Mouse (Mus musculus): ENCODE measurements around the gene Olfr1284. TPM values are rescaled to one million over a fixed set of nuclear protein-coding genes. Genes with fewer than 3 reads are reported as not detected.
"Not testable (repeated sequence)": the region's sequence is repeated elsewhere in the genome, so short reads cannot be mapped to it uniquely, and the experiment has no call there.

Gene Olfr1284
- not detected in 2 replicates for polyA plus RNA-seq (2014; fragmentation: Nextera tagmentation; extraction: Ambion mirVana)

DNA sequence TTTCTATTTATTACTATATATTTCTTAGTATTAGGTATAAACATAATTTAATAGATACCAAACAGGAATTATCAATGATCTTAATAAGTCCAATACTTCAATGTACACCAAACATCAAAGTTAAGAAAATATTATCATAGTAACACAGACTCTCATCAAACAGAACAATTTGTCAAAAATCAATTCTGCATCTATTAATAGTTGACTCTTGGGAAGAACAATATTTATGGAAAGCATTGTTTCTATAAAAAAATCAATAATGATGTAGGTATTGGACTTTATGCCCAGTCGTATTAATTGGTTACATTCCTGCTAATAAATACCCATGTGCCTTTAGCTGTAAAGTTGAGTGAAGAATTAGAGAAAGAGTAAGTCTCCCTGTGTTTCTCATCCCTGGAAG, at the start of gene Olfr1284:
Gene Olfr1284 (plus strand): TSS at position 301 of the 400 bp plus-strand sequence.
- 84% methylated on average over 1 of the region's 1 CpGs for WGBS
- Histone ChIP-seq H3K4me1 (ENCODE audit: control insufficient read depth, insufficient read depth, low read length) (no peaks in the 10 kb centered on the region), H3K4me3 (ENCODE audit: low read depth, low read length) (no peak within 1 kb of the TSS), H3K27me3 (ENCODE audit: control insufficient read depth, insufficient read depth, low read length) (no peaks in the 10 kb centered on the region), H3K4me2 (no peak within 1 kb of the TSS), H3K9ac (ENCODE audit: low read length) (no peak within 1 kb of the TSS), H3K36me3 (ENCODE audit: control insufficient read depth, insufficient read depth, low read length) (no peaks in the 10 kb centered on the region), H3K9me3 (ENCODE audit: control insufficient read depth, low read length) (no peaks in the 10 kb centered on the region), H3K27ac (ENCODE audit: low read depth, low read length) (no peak within 1 kb of the TSS)
- no peak for DNase-seq (ENCODE audit: low spot score, missing footprints)
- no peak for ATAC-seq (ENCODE audit: low FRiP score)

DNA sequence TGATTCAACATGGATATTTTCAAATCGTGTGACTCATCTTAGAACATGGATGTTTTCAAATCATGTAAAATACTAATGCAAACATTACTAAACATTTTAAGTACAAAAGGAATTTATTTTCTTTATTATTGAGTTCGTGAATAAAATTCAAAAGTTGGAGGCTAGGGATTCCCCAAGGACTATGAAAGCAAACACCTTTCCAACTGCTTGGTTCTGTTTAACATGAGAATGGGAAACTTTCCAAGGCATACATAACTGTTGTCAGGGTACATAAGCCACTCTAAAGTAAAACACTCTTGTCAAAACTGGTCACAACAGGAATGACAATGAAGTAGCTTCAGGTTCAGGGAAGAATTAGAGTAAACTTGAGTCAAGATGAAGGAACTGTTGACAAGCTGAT, 49.1 kb upstream of the Olfr1284 start, which contains the start of gene Olfr1281:
Gene Olfr1281 (plus strand): TSS at position 301 of the 400 bp plus-strand sequence.
- ATAC-seq (ENCODE audit: low FRiP score) (no peak), DNase-seq (ENCODE audit: low spot score, missing footprints) (no peak)
- Histone ChIP-seq H3K27me3 (ENCODE audit: control insufficient read depth, insufficient read depth, low read length) (no peaks in the 10 kb centered on the region), H3K4me2 (no peak within 1 kb of the TSS), H3K4me1 (ENCODE audit: control insufficient read depth, insufficient read depth, low read length) (no peaks in the 10 kb centered on the region), H3K4me3 (ENCODE audit: low read depth, low read length) (no peak within 1 kb of the TSS), H3K9ac (ENCODE audit: low read length) (no peak within 1 kb of the TSS), H3K36me3 (ENCODE audit: control insufficient read depth, insufficient read depth, low read length) (no peaks in the 10 kb centered on the region), H3K27ac (ENCODE audit: low read depth, low read length) (no peak within 1 kb of the TSS), H3K9me3 (ENCODE audit: control insufficient read depth, low read length) (no peaks in the 10 kb centered on the region)
- 80% methylated on average over 2 of the region's 2 CpGs for WGBS

- not testable (repeated sequence) for ATAC-seq (ENCODE audit: low FRiP score); H3K4me2 ChIP-seq; H3K27ac ChIP-seq (ENCODE audit: low read depth, low read length); H3K4me1 ChIP-seq (ENCODE audit: control insufficient read depth, insufficient read depth, low read length); DNase-seq (ENCODE audit: low spot score, missing footprints); H3K27me3 ChIP-seq (ENCODE audit: control insufficient read depth, insufficient read depth, low read length); H3K9ac ChIP-seq (ENCODE audit: low read length); H3K36me3 ChIP-seq (ENCODE audit: control insufficient read depth, insufficient read depth, low read length); H3K9me3 ChIP-seq (ENCODE audit: control insufficient read depth, low read length); H3K4me3 ChIP-seq (ENCODE audit: low read depth, low read length)
- WGBS = 89% methylated on average over 5 of the region's 5 CpGs
Measured at GRCm38 (mm10) chr2:111333721-111334120, 41.6 kb upstream of the Olfr1284 start.

DNA sequence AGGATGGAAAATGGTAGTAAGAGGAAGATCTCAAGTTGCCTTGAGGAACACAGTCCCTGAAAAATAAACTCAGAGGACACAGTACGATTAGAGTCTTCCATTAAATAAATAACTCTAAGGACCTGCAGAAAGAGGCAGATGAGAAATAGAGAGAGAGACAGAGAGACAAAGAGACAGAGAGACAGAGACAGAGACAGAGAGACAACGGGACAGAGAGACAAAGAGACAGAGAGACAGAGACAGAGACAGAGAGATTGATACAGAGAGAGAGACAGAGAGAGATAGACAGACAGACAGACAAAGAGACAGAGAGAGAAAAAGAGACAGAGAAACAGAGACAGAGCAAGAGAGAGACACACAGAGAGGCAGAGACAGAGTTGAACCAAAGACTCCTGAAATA, 39.3 kb upstream of the Olfr1284 start, which contains the start of gene Olfr1282:
Gene Olfr1282 (minus strand): TSS at position 101 of the 400 bp plus-strand sequence.
- ATAC-seq (ENCODE audit: low FRiP score) = no peak
- Histone ChIP-seq H3K9ac (ENCODE audit: low read length) (no peak within 1 kb of the TSS), H3K27ac (ENCODE audit: low read depth, low read length) (no peak within 1 kb of the TSS), H3K4me3 (ENCODE audit: low read depth, low read length) (no peak within 1 kb of the TSS), H3K4me2 (no peak within 1 kb of the TSS), H3K4me1 (ENCODE audit: control insufficient read depth, insufficient read depth, low read length) (no peaks in the 10 kb centered on the region), H3K27me3 (ENCODE audit: control insufficient read depth, insufficient read depth, low read length) (no peaks in the 10 kb centered on the region), H3K36me3 (ENCODE audit: control insufficient read depth, insufficient read depth, low read length) (no peaks in the 10 kb centered on the region), H3K9me3 (ENCODE audit: control insufficient read depth, low read length) (no peaks in the 10 kb centered on the region)
- WGBS = 75% methylated on average over 2 of the region's 2 CpGs
- DNase-seq (ENCODE audit: low spot score, missing footprints) = no peak

DNA sequence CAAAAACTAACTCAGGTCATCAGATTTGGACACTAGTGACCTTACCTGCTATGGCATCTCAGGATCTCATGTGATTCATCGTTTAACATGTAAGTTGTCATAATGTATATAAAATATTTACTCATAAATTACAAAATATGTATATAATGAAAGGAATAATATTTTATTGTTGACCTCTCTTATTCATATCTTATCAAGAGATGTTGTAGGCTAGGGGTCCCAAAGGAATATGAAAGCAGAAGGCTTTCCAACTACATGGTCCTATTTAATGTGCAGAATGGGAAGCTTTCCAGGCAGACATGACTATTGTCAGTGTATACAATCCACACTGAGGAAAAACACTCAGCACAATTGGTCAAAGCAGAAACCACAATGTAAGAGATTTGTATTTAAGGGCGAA, 8.8 kb upstream of the Olfr1284 start, which contains the start of gene Olfr1283:
Gene Olfr1283 (plus strand): TSS at position 301 of the 400 bp plus-strand sequence.
- Histone ChIP-seq H3K36me3 (ENCODE audit: control insufficient read depth, insufficient read depth, low read length) (no peaks in the 10 kb centered on the region), H3K27me3 (ENCODE audit: control insufficient read depth, insufficient read depth, low read length) (no peaks in the 10 kb centered on the region), H3K4me2 (no peak within 1 kb of the TSS), H3K4me3 (ENCODE audit: low read depth, low read length) (no peak within 1 kb of the TSS), H3K9me3 (ENCODE audit: control insufficient read depth, low read length) (no peaks in the 10 kb centered on the region), H3K27ac (ENCODE audit: low read depth, low read length) (no peak within 1 kb of the TSS), H3K4me1 (ENCODE audit: control insufficient read depth, insufficient read depth, low read length) (no peaks in the 10 kb centered on the region), H3K9ac (ENCODE audit: low read length) (no peak within 1 kb of the TSS)
- 86% methylated on average over 2 of the region's 2 CpGs for WGBS
- ATAC-seq (ENCODE audit: low FRiP score) = no peak
- no peak for DNase-seq (ENCODE audit: low spot score, missing footprints)

GRCm38 (mm10) chr2:111422931-111423330, 47.6 kb downstream of the Olfr1284 start, which contains the start of gene Olfr1286:
Gene Olfr1286, minus strand, starts transcription at chr2:111423115.
- H3K9ac ChIP-seq (ENCODE audit: low read length) = no peak within 1 kb of the TSS
- no peak within 1 kb of the TSS for H3K4me2 ChIP-seq
- no peaks in the 10 kb centered on the region for H3K27me3 ChIP-seq (ENCODE audit: control insufficient read depth, insufficient read depth, low read length)
- DNase-seq (ENCODE audit: low spot score, missing footprints) (no peak), ATAC-seq (ENCODE audit: low FRiP score) (no peak)
- no peak within 1 kb of the TSS for H3K4me3 ChIP-seq (ENCODE audit: low read depth, low read length)
- H3K36me3 ChIP-seq (ENCODE audit: control insufficient read depth, insufficient read depth, low read length) = no peaks in the 10 kb centered on the region
- H3K4me1 ChIP-seq (ENCODE audit: control insufficient read depth, insufficient read depth, low read length) = no peaks in the 10 kb centered on the region
- no peaks in the 10 kb centered on the region for H3K9me3 ChIP-seq (ENCODE audit: control insufficient read depth, low read length)
- WGBS = 65% methylated on average over 1 of the region's 1 CpGs
- no peak within 1 kb of the TSS for H3K27ac ChIP-seq (ENCODE audit: low read depth, low read length)

Other genes with a start within 250 kb of the Olfr1284 start
- not detected in 2 replicates for gene Gm15130, start 222.6 kb upstream of the Olfr1284 start, polyA plus RNA-seq (2014; fragmentation: Nextera tagmentation; extraction: Ambion mirVana)
- not detected in 2 replicates for gene 4930430A15Rik, start 145.9 kb upstream of the Olfr1284 start, polyA plus RNA-seq (2014; fragmentation: Nextera tagmentation; extraction: Ambion mirVana)
- not detected in 2 replicates for gene Olfr1275, start 140.2 kb upstream of the Olfr1284 start, polyA plus RNA-seq (2014; fragmentation: Nextera tagmentation; extraction: Ambion mirVana)
- not detected in 2 replicates for gene Olfr1276, start 121.0 kb upstream of the Olfr1284 start, polyA plus RNA-seq (2014; fragmentation: Nextera tagmentation; extraction: Ambion mirVana)
- not detected in 2 replicates for gene Olfr1277, start 101.4 kb upstream of the Olfr1284 start, polyA plus RNA-seq (2014; fragmentation: Nextera tagmentation; extraction: Ambion mirVana)
- gene Olfr1278, start 85.4 kb upstream of the Olfr1284 start, polyA plus RNA-seq (2014; fragmentation: Nextera tagmentation; extraction: Ambion mirVana) = not detected in 2 replicates
- 0.04 TPM in 1 of 2 replicates, not detected in the other for gene Olfr1279, start 74.9 kb upstream of the Olfr1284 start, polyA plus RNA-seq (2014; fragmentation: Nextera tagmentation; extraction: Ambion mirVana)
- not detected in 2 replicates for gene Olfr1280, start 61.5 kb upstream of the Olfr1284 start, polyA plus RNA-seq (2014; fragmentation: Nextera tagmentation; extraction: Ambion mirVana)
- gene Olfr1281, start 49.0 kb upstream of the Olfr1284 start, polyA plus RNA-seq (2014; fragmentation: Nextera tagmentation; extraction: Ambion mirVana) = not detected in 2 replicates
- gene Olfr1282, start 39.4 kb upstream of the Olfr1284 start, polyA plus RNA-seq (2014; fragmentation: Nextera tagmentation; extraction: Ambion mirVana) = not detected in 2 replicates
- gene Olfr1283, start 8.7 kb upstream of the Olfr1284 start, polyA plus RNA-seq (2014; fragmentation: Nextera tagmentation; extraction: Ambion mirVana) = not detected in 2 replicates
- not detected in 2 replicates for gene Olfr1286, start 47.6 kb downstream of the Olfr1284 start, polyA plus RNA-seq (2014; fragmentation: Nextera tagmentation; extraction: Ambion mirVana)
- gene Olfr1287, start 73.6 kb downstream of the Olfr1284 start, polyA plus RNA-seq (2014; fragmentation: Nextera tagmentation; extraction: Ambion mirVana) = not detected in 2 replicates
- gene Olfr1288, start 98.6 kb downstream of the Olfr1284 start, polyA plus RNA-seq (2014; fragmentation: Nextera tagmentation; extraction: Ambion mirVana) = not detected in 2 replicates
- gene Olfr1289, start 105.3 kb downstream of the Olfr1284 start, polyA plus RNA-seq (2014; fragmentation: Nextera tagmentation; extraction: Ambion mirVana) = not detected in 2 replicates
- gene Olfr1290, start 118.3 kb downstream of the Olfr1284 start, polyA plus RNA-seq (2014; fragmentation: Nextera tagmentation; extraction: Ambion mirVana) = 0.16 TPM in 1 of 2 replicates, not detected in the other
- gene Olfr1291-ps1, start 121.7 kb downstream of the Olfr1284 start, polyA plus RNA-seq (2014; fragmentation: Nextera tagmentation; extraction: Ambion mirVana) = not detected in 2 replicates
- not detected in 2 replicates for gene Olfr1293-ps, start 149.7 kb downstream of the Olfr1284 start, polyA plus RNA-seq (2014; fragmentation: Nextera tagmentation; extraction: Ambion mirVana)
- not detected in 2 replicates for gene Olfr1294, start 164.8 kb downstream of the Olfr1284 start, polyA plus RNA-seq (2014; fragmentation: Nextera tagmentation; extraction: Ambion mirVana)
- gene Olfr1295, start 194.2 kb downstream of the Olfr1284 start, polyA plus RNA-seq (2014; fragmentation: Nextera tagmentation; extraction: Ambion mirVana) = not detected in 2 replicates

Data from midbrain, embryonic 11.5 days (tissue).